Mouse (Mus musculus) MEL (cell line): Measurements from ENCODE around the gene Plxdc2. TPM values are rescaled to one million over a fixed set of nuclear protein-coding genes. Genes with fewer than 3 reads are reported as not detected.
"Not testable (repeated sequence)": the region's sequence is repeated elsewhere in the genome, so short reads cannot be mapped to it uniquely, and the experiment has no call there.

Experiments used
- DNase-seq: peaks from one replicate; pipeline ENCODE4 v3.0.0; 2011; ENCODE audit warnings: low read depth, low spot score
- H3K27ac ChIP-seq: 2 replicates; pipeline ENCODE4 v1.5.1; 2012; ENCODE audit warnings: low read depth, mild to moderate bottlenecking, control low read depth, low read length, moderate library complexity; ENCODE audit not compliant: control insufficient read depth
- H3K27me3 ChIP-seq, 2 experiments: fragments of 150-350 bp in 1 of 2; sonication (generic) in 1 of 2; 2 replicates each; pipeline ENCODE4 v1.6.1; 2012; ENCODE audit warnings: low read length in 2 of 2, mild to moderate bottlenecking in 2 of 2, improper control_type of control experiment in 1 of 2, moderate library complexity in 1 of 2; ENCODE audit not compliant: insufficient read depth in 2 of 2, control insufficient read depth in 1 of 2
- H3K36me3 ChIP-seq, 2 experiments: 2 replicates each; pipeline ENCODE4 v1.6.1; 2012 to 2014; ENCODE audit warnings: low read length in 2 of 2, improper control_type of control experiment in 1 of 2, inconsistent platforms in 1 of 2, mild to moderate bottlenecking in 1 of 2; ENCODE audit not compliant: insufficient read depth in 2 of 2, control insufficient read depth in 1 of 2
- H3K4me1 ChIP-seq, 2 experiments: fragments of 150-350 bp in 1 of 2; sonication (generic) in 1 of 2; 2 replicates each; pipeline ENCODE4 v1.6.1; 2012; ENCODE audit warnings: low read length in 2 of 2, improper control_type of control experiment in 1 of 2, mild to moderate bottlenecking in 1 of 2; ENCODE audit not compliant: insufficient read depth in 2 of 2, control insufficient read depth in 1 of 2
- H3K4me3 ChIP-seq, 2 experiments: fragments of 150-350 bp in 1 of 2; sonication (generic) in 1 of 2; 2 replicates each; pipeline ENCODE4 v1.5.1; 2012; ENCODE audit warnings: low read depth in 2 of 2, low read length in 2 of 2, mild to moderate bottlenecking in 2 of 2, moderate library complexity in 2 of 2, control low read depth in 1 of 2, improper control_type of control experiment in 1 of 2; ENCODE audit not compliant: control insufficient read depth in 1 of 2, insufficient read depth in 1 of 2
- H3K79me2 ChIP-seq: 2 replicates; pipeline ENCODE4 v1.6.1; 2012; ENCODE audit warnings: mild to moderate bottlenecking, low read length, moderate library complexity; ENCODE audit not compliant: control insufficient read depth, poor library complexity, insufficient read depth
- H3K9ac ChIP-seq: 2 replicates; pipeline ENCODE4 v1.6.1; 2012; ENCODE audit warnings: low read depth, mild to moderate bottlenecking, control low read depth, low read length, moderate library complexity; ENCODE audit not compliant: control insufficient read depth, poor library complexity, severe bottlenecking
- H3K9me3 ChIP-seq: fragments of 150-350 bp; sonication (generic); replicated peaks from 2 replicates; pipeline ENCODE4 v1.6.1; 2012; ENCODE audit warnings: mild to moderate bottlenecking, low read length, improper control_type of control experiment, moderate library complexity; ENCODE audit not compliant: insufficient read depth
- BHLHE40 ChIP-seq: IDR thresholded peaks from 2 replicates; pipeline ENCODE4 v1.6.1; 2012; ENCODE audit warnings: low read depth, mild to moderate bottlenecking, inconsistent platforms, low read length, improper control_type of control experiment, borderline replicate concordance
- HCFC1 ChIP-seq: IDR thresholded peaks from 2 replicates; pipeline ENCODE4 v1.6.1; 2012; ENCODE audit warnings: low read depth, mild to moderate bottlenecking, inconsistent platforms, low read length, improper control_type of control experiment, moderate library complexity
- KAT2A ChIP-seq: conservative IDR thresholded peaks from 2 replicates; pipeline ENCODE4 v1.6.1; 2012; ENCODE audit warnings: low read depth, low read length, improper control_type of control experiment, inconsistent platforms
- MAFK ChIP-seq: IDR thresholded peaks from 2 replicates; pipeline ENCODE4 v1.6.1; 2011; ENCODE audit warnings: low read depth, mild to moderate bottlenecking, low read length, improper control_type of control experiment, borderline replicate concordance
- MAX ChIP-seq: IDR thresholded peaks from 2 replicates; pipeline ENCODE4 v1.6.1; 2011; ENCODE audit warnings: low read length, improper control_type of control experiment
- MYB ChIP-seq: IDR thresholded peaks from 2 replicates; pipeline ENCODE4 v1.6.1; 2011; ENCODE audit warnings: mild to moderate bottlenecking, low read depth, low read length, improper control_type of control experiment
- POLR2A ChIP-seq, 2 experiments: IDR thresholded peaks; 2 replicates each; pipeline ENCODE4 v1.6.1; 2011 to 2012; ENCODE audit warnings: low read length in 2 of 2, mild to moderate bottlenecking in 2 of 2, control low read depth in 1 of 2, improper control_type of control experiment in 1 of 2, low read depth in 1 of 2, moderate library complexity in 1 of 2; ENCODE audit not compliant: control insufficient read depth in 1 of 2, insufficient read depth in 1 of 2, poor library complexity in 1 of 2
- POLR2AphosphoS2 ChIP-seq: IDR thresholded peaks from 2 replicates; pipeline ENCODE4 v1.6.1; 2011; ENCODE audit warnings: low read length, improper control_type of control experiment
- RCOR1 ChIP-seq: IDR thresholded peaks from 2 replicates; pipeline ENCODE4 v1.6.1; 2012; ENCODE audit warnings: low read depth, mild to moderate bottlenecking, inconsistent platforms, low read length, improper control_type of control experiment
- SIN3A ChIP-seq: IDR thresholded peaks from 2 replicates; pipeline ENCODE4 v1.6.1; 2012; ENCODE audit warnings: low read length, improper control_type of control experiment, inconsistent platforms
- SMC3 ChIP-seq: IDR thresholded peaks from 2 replicates; pipeline ENCODE4 v1.6.1; 2011; ENCODE audit warnings: low read depth, low read length, improper control_type of control experiment
- TBP ChIP-seq: IDR thresholded peaks from 2 replicates; pipeline ENCODE4 v1.8.0; 2011; ENCODE audit warnings: low read depth, low read length, improper control_type of control experiment
- USF2 ChIP-seq, 2 experiments: IDR thresholded peaks; 2 replicates each; pipeline ENCODE4 v1.6.1; 2011 to 2012; ENCODE audit warnings: improper control_type of control experiment in 2 of 2, low read length in 2 of 2, borderline replicate concordance in 1 of 2, inconsistent platforms in 1 of 2, low read depth in 1 of 2, mild to moderate bottlenecking in 1 of 2; ENCODE audit not compliant: insufficient read depth in 1 of 2
- ZC3H11A ChIP-seq: IDR thresholded peaks from 2 replicates; pipeline ENCODE4 v1.6.1; 2012; ENCODE audit warnings: low read depth, mild to moderate bottlenecking, inconsistent platforms, low read length, improper control_type of control experiment
- ZKSCAN1 ChIP-seq: IDR thresholded peaks from 2 replicates; pipeline ENCODE4 v1.6.1; 2012; ENCODE audit warnings: low read depth, mild to moderate bottlenecking, inconsistent platforms, low read length, improper control_type of control experiment, moderate library complexity
- ZNF384 ChIP-seq: IDR thresholded peaks from 2 replicates; pipeline ENCODE4 v1.6.1; 2012; ENCODE audit warnings: low read depth, mild to moderate bottlenecking, inconsistent platforms, low read length, improper control_type of control experiment
- polyA plus RNA-seq, 2 experiments: library from polyadenylated mRNA; stranded (reverse) in 1 of 2; unstranded in 1 of 2; fragments of >175 nt in 1 of 2; fragments of >200 nt in 1 of 2; gene quantifications; 2 replicates each; pipeline versions ENCODE4 v1.2.1 to v1.2.4; 2012; ENCODE audit warnings: low replicate concordance in 2 of 2, low read depth in 1 of 2; ENCODE audit not compliant: insufficient read length in 2 of 2, insufficient read depth in 1 of 2, missing spikeins in 1 of 2
- total RNA-seq: library from RNA; depleted of rRNA; stranded (reverse); fragments of 300-350 nt; gene quantifications from 2 replicates; pipeline ENCODE4 v1.2.3, GENCODE M21; 2012

Plxdc2 gene
- total and polyA plus RNA-seq, 3 experiments, result not detected

DNA sequence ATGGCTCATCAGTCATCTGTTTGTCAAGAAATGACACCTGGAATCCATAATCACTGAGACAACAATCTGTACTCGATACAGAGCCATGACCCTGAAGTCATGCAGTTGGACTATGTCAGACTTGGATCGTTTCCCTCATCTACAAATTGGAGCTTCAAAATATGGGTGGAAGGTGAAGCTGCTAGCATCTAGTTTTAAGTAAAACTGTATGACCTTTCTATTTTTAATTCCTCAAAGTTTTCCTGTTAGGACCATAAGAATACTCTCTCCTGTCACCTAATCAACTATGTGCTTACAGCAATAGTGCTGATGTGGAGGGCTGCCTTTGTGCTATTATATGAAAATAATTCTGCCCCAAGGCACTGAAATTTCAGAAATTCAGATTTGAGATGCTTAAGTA, 401.1 kb downstream of the Plxdc2 start:
- Histone ChIP-seq H3K9me3 (no peaks in the 10 kb centered on the region), H3K9ac (no peak overlapping the region)

DNA sequence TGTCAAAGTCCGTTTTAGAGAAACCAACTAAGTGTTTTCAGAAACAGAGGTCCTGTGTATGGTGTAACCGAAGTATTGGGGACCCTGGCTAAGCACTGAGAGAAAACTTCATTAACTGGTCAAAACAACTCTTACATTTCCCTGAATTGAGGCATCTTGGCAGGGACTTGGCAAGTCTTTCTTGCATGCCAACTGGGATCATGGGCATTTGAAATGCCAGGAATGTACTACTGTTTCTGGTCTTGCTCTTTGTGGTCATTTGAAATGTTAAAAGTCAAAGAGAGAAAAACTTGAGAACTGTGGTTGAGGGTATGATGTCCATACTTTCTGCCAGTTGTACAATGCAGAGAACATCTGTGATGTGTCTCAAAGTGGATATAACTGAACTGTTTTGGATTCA, 403.7 kb downstream of the Plxdc2 start:
- no peak for DNase-seq
- H3K27ac ChIP-seq, result no peak overlapping the region
- no peak overlapping the region for H3K4me3 ChIP-seq
- H3K36me3 ChIP-seq, result no peaks in the 10 kb centered on the region
- TF ChIP-seq USF2 (IDR thresholded peaks at IDR 0.05; ENCODE audit: borderline replicate concordance in 1 of 2, insufficient read depth in 1 of 2, low read depth in 1 of 2, low read length in 2 of 2) (no peak), BHLHE40 (no peak)
- TF ChIP-seq, all 39 proteins: peak for 0
- H3K9ac ChIP-seq, result no peak overlapping the region
- H3K4me1 ChIP-seq, result no peaks in the 10 kb centered on the region
- no peaks in the 10 kb centered on the region for H3K79me2 ChIP-seq
- no peaks in the 10 kb centered on the region for H3K27me3 ChIP-seq
- no peaks in the 10 kb centered on the region for H3K9me3 ChIP-seq

More for the DNA sequence above, 401.1 kb downstream of the Plxdc2 start:
- Histone ChIP-seq H3K36me3 (no peaks in the 10 kb centered on the region), H3K79me2 (no peaks in the 10 kb centered on the region), H3K4me3 (no peak overlapping the region), H3K4me1 (no peaks in the 10 kb centered on the region), H3K27ac (no peak overlapping the region), H3K27me3 (no peaks in the 10 kb centered on the region)
- TF ChIP-seq MAFK (no peak), MYB (no peak), KAT2A (no peak), USF2 (IDR thresholded peaks at IDR 0.05; ENCODE audit: borderline replicate concordance in 1 of 2, insufficient read depth in 1 of 2, low read depth in 1 of 2, low read length in 2 of 2) (no peak)
- no peak for DNase-seq

DNA sequence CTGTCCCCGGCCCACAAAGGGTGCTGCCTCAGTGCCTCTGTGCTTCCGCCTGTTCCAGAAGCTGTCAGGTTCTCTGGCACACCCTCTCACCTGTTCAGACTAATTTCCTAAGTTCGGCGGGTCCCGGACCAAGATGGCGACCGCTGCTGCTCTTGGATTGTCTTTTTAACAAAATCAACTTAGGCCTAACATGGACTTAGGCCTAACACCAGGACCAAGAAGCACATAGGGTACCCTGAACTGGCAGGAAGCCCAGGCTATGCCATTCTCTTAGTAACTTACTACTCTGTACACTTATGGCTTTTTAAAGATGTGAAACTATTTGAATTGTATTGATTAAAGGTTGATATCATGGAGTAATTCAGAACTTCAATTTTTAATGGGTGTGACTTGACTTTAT, 413.0 kb downstream of the Plxdc2 start:
- not testable (repeated sequence) for H3K36me3 ChIP-seq, H3K79me2 ChIP-seq, DNase-seq, H3K9me3 ChIP-seq, H3K27ac ChIP-seq, H3K9ac ChIP-seq, H3K4me3 ChIP-seq, H3K4me1 ChIP-seq, H3K27me3 ChIP-seq

DNA sequence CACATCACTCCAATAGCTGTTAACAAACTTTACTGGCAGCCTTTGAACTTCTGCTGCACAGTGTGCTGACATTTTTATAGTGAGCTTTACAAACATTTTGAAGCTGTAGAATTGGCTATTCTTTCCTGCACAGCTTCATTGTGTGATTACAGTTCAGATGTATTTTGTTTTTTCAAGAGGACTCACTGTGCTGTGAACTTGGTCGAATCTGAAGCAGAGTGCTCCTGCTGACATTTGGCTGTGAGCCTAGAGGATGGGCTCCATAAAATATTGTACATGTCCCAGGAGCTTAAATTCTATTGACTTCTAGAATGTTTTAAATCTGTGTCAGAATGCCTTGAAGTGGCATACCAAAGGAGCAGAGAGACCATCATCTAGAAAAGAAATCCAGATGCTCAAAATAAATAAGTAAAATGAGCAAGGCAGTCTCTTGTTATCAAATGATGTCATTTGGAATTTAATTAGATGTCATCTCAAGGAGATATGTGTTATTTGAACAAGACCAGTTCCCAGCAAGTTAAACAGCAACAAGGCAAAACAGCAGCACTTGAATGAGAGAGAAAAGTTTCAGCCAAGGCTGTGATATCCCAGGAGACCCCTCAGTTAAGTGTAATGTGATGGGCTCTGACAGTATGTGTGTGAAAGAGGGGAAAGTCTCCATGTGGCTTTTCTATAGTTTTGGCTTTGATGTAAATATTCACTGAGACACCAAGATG, 417.5 kb downstream of the Plxdc2 start:
- no peak for DNase-seq
- H3K4me1 ChIP-seq, result no peaks in the 10 kb centered on the region
- TF ChIP-seq ZC3H11A (no peak), POLR2A (IDR thresholded peaks at IDR 0.05; ENCODE audit: control insufficient read depth in 1 of 2, insufficient read depth in 1 of 2, low read depth in 1 of 2, low read length in 2 of 2, poor library complexity in 1 of 2) (no peak), TBP (no peak), MAX (no peak), RCOR1 (no peak), SMC3 (no peak), USF2 (IDR thresholded peaks at IDR 0.05; ENCODE audit: borderline replicate concordance in 1 of 2, insufficient read depth in 1 of 2, low read depth in 1 of 2, low read length in 2 of 2) (no peak), SIN3A (no peak), ZNF384 (no peak), POLR2AphosphoS2 (no peak), HCFC1 (no peak), ZKSCAN1 (no peak), MYB (no peak)

More for the DNA sequence above, 417.5 kb downstream of the Plxdc2 start:
- no peak overlapping the region for H3K27ac ChIP-seq
- no peaks in the 10 kb centered on the region for H3K9me3 ChIP-seq
- H3K27me3 ChIP-seq, result no peaks in the 10 kb centered on the region
- no peak overlapping the region for H3K4me3 ChIP-seq
- H3K36me3 ChIP-seq, result no peaks in the 10 kb centered on the region
- no peak overlapping the region for H3K9ac ChIP-seq
- H3K79me2 ChIP-seq, result no peaks in the 10 kb centered on the region
